Mouse (Mus musculus): ENCODE data around the gene Ubn2. TPM values are rescaled to one million over a fixed set of nuclear protein-coding genes. Genes with fewer than 3 reads are reported as not detected.

The Ubn2 gene
- polyA plus RNA-seq, 1 experiment: 3.4 TPM

DNA sequence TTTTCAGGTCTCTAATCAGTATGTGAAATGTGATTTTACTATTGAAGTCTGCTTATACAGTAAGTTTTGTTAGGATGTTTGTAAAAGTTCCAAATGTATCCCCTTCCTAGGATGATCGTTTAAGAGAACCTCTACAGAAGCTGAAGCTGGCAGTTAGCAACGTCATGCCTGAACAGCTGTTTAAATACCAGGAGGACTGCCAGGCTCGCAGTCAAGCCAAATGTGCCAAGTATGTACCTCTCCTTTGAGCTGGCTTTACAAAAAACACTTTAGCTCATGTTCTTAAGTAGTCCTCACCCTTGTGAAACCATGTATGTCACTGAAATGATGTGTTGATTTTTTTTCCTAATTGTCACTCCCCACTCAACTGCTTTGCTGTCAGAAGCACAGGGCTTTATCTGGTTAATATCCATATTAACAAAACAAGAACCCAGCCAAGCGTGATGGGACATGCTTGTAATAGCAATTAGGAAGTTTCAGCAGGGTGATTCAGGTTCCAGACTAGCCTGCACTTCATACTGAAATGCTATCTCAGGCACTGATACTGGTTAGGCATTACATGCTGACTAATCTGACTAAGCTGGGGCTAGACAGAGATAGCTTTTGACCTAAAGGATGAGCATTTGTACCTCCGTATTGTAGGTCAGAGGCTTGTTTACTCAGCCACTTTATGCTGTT is 48.1 kb downstream of the Ubn2 start:
- Histone ChIP-seq H3K4me3 (replicated peaks) (no peak overlapping the region), H3K36me3 (replicated peaks; ENCODE audit: low read length) (peaks cover 94% of the 10 kb centered on the region), H3K4me1 (peaks cover 11% of the 10 kb centered on the region), H3K27me3 (replicated peaks) (no peaks in the 10 kb centered on the region), H3K9me3 (no peaks in the 10 kb centered on the region)
- no peak for TF ChIP-seq FLI1 (IDR thresholded peaks at IDR 0.05; ENCODE audit: low read length)
- no peak for TF ChIP-seq GATA1 (IDR thresholded peaks at IDR 0.05; ENCODE audit: borderline replicate concordance, low read length)

DNA sequence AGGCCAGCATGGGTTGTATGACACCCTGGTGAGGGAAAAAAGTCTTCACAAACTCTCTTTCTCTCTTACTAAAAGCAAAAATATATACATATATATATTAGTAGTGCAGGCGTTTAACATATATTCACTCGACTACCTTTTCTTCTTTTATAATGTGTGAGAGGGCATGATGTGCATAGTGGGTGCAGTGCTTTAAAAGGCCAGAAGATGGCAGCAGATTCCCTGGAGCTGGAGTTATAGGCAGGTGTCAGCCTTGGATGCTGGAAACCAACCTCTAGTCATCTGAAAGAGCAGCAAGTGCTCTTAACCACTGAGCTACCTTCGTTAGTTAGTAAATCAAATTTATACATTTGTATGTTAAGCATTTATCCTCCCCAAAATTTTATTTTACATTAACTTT is 58.8 kb downstream of the Ubn2 start:
- TF ChIP-seq GATA1 (IDR thresholded peaks at IDR 0.05; ENCODE audit: borderline replicate concordance, low read length) (no peak), FLI1 (IDR thresholded peaks at IDR 0.05; ENCODE audit: low read length) (no peak)
- Histone ChIP-seq H3K36me3 (replicated peaks; ENCODE audit: low read length) (peaks cover 98% of the 10 kb centered on the region), H3K4me3 (replicated peaks) (no peak overlapping the region), H3K9me3 (no peaks in the 10 kb centered on the region), H3K27me3 (replicated peaks) (no peaks in the 10 kb centered on the region), H3K4me1 (peaks cover 5% of the 10 kb centered on the region; the same call in 1 of the 2 replicates)

GRCm38 (mm10) chr6:38495641-38496040 is 61.9 kb downstream of the Ubn2 start:
- H3K36me3 ChIP-seq (replicated peaks; ENCODE audit: low read length): peaks cover 98% of the 10 kb centered on the region
- no peaks in the 10 kb centered on the region for H3K9me3 ChIP-seq
- peaks cover 16% of the 10 kb centered on the region for H3K4me1 ChIP-seq
- TF ChIP-seq GATA1 (IDR thresholded peaks at IDR 0.05; ENCODE audit: borderline replicate concordance, low read length): no peak
- TF ChIP-seq FLI1 (IDR thresholded peaks at IDR 0.05; ENCODE audit: low read length): no peak
- H3K4me3 ChIP-seq (replicated peaks): no peak overlapping the region
- H3K27me3 ChIP-seq (replicated peaks): no peaks in the 10 kb centered on the region

DNA sequence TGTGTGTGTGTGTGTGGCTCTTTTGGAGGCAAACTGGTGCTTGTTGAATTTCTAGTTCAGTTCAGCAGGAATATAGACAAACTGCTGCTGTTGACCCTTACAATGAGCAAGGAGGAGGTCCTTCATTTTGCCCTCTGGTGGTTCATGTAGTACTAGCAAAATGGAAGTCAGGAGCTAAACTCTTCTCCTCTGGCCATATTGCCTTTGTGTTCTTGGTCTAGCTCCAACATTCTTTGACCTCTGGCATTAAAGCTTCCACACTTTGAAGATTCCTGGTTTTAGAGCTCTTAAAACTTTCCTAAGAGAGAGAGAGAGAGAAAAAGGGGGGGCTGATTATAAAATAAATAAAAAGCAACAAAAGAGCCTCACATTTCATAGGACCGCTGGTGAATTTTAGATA is 78.3 kb downstream of the Ubn2 start:
- Histone ChIP-seq H3K9me3 (no peaks in the 10 kb centered on the region), H3K36me3 (replicated peaks; ENCODE audit: low read length) (peaks cover 47% of the 10 kb centered on the region), H3K4me3 (replicated peaks) (no peak overlapping the region), H3K4me1 (peaks cover 4% of the 10 kb centered on the region; the same call in 1 of the 2 replicates), H3K27me3 (replicated peaks) (no peaks in the 10 kb centered on the region)
- TF ChIP-seq GATA1 (IDR thresholded peaks at IDR 0.05; ENCODE audit: borderline replicate concordance, low read length) (no peak), FLI1 (IDR thresholded peaks at IDR 0.05; ENCODE audit: low read length) (no peak)

- no peaks in the 10 kb centered on the region for H3K27me3 ChIP-seq (replicated peaks)
- H3K4me1 ChIP-seq: peaks cover 4% of the 10 kb centered on the region; the same call in 1 of the 2 replicates
- peaks cover 47% of the 10 kb centered on the region for H3K36me3 ChIP-seq (replicated peaks; ENCODE audit: low read length)
- no peaks in the 10 kb centered on the region for H3K9me3 ChIP-seq
- TF ChIP-seq GATA1 (IDR thresholded peaks at IDR 0.05; ENCODE audit: borderline replicate concordance, low read length): no peak
- TF ChIP-seq FLI1 (IDR thresholded peaks at IDR 0.05; ENCODE audit: low read length): no peak
- H3K4me3 ChIP-seq (replicated peaks): no peak overlapping the region
Observed at GRCm38 (mm10) chr6:38512830-38513229, 79.1 kb downstream of the Ubn2 start.

DNA sequence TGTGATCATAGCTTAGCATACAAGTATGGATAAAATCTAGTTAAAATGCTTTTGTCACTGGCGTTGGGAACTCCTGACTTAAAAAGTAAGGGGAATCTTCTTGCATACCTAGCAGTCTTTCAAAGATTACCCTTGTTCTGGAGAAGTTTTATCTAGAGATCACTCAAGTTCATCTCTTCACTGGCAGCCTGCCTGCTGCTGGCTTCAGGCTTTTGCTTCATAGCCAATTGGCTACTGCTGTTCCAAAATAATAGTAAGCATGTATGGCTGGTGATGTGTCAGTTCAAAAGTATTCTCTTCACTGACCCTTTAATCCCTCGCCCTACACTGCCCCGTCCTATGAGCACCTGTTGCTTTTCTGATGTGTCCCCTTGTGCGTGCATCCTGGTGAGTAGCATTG is 81.5 kb downstream of the Ubn2 start:
- Histone ChIP-seq H3K4me3 (replicated peaks) (no peak overlapping the region), H3K36me3 (replicated peaks; ENCODE audit: low read length) (peaks cover 33% of the 10 kb centered on the region), H3K4me1 (peaks cover 4% of the 10 kb centered on the region; the same call in 1 of the 2 replicates), H3K27me3 (replicated peaks) (no peaks in the 10 kb centered on the region), H3K9me3 (no peaks in the 10 kb centered on the region)
- TF ChIP-seq GATA1 (IDR thresholded peaks at IDR 0.05; ENCODE audit: borderline replicate concordance, low read length): no peak
- no peak for TF ChIP-seq FLI1 (IDR thresholded peaks at IDR 0.05; ENCODE audit: low read length)

- no peaks in the 10 kb centered on the region for H3K9me3 ChIP-seq
- no peak for TF ChIP-seq FLI1 (IDR thresholded peaks at IDR 0.05; ENCODE audit: low read length)
- TF ChIP-seq GATA1 (IDR thresholded peaks at IDR 0.05; ENCODE audit: borderline replicate concordance, low read length): no peak
- H3K27me3 ChIP-seq (replicated peaks): no peaks in the 10 kb centered on the region
- no peak overlapping the region for H3K4me3 ChIP-seq (replicated peaks)
- H3K36me3 ChIP-seq (replicated peaks; ENCODE audit: low read length): peaks cover 20% of the 10 kb centered on the region
- peaks cover 9% of the 10 kb centered on the region for H3K4me1 ChIP-seq
Observed at GRCm38 (mm10) chr6:38523851-38524250, 90.1 kb downstream of the Ubn2 start.

GRCm38 (mm10) chr6:38531211-38531820 is 97.6 kb downstream of the Ubn2 start:
- H3K9me3 ChIP-seq: no peaks in the 10 kb centered on the region
- peak overlapping the region; percentile 79 for H3K4me3 ChIP-seq (replicated peaks)
- no peak for TF ChIP-seq FLI1 (IDR thresholded peaks at IDR 0.05; ENCODE audit: low read length)
- TF ChIP-seq GATA1 (IDR thresholded peaks at IDR 0.05; ENCODE audit: borderline replicate concordance, low read length): no peak
- no peaks in the 10 kb centered on the region for H3K27me3 ChIP-seq (replicated peaks)
- H3K4me1 ChIP-seq: peaks cover 31% of the 10 kb centered on the region
- no peaks in the 10 kb centered on the region for H3K36me3 ChIP-seq (replicated peaks; ENCODE audit: low read length)

- Histone ChIP-seq H3K4me1 (peaks cover 39% of the 10 kb centered on the region), H3K27me3 (replicated peaks) (no peaks in the 10 kb centered on the region), H3K36me3 (replicated peaks; ENCODE audit: low read length) (no peaks in the 10 kb centered on the region), H3K4me3 (replicated peaks) (peak overlapping the region; percentile 100), H3K9me3 (no peaks in the 10 kb centered on the region)
- TF ChIP-seq FLI1 (IDR thresholded peaks at IDR 0.05; ENCODE audit: low read length): no peak
- TF ChIP-seq GATA1 (IDR thresholded peaks at IDR 0.05; ENCODE audit: borderline replicate concordance, low read length): no peak
Observed at GRCm38 (mm10) chr6:38532500-38533420, 99.0 kb downstream of the Ubn2 start.
